ENCODE assay signal across 8 mouse cellular contexts in the genomic region with DNA sequence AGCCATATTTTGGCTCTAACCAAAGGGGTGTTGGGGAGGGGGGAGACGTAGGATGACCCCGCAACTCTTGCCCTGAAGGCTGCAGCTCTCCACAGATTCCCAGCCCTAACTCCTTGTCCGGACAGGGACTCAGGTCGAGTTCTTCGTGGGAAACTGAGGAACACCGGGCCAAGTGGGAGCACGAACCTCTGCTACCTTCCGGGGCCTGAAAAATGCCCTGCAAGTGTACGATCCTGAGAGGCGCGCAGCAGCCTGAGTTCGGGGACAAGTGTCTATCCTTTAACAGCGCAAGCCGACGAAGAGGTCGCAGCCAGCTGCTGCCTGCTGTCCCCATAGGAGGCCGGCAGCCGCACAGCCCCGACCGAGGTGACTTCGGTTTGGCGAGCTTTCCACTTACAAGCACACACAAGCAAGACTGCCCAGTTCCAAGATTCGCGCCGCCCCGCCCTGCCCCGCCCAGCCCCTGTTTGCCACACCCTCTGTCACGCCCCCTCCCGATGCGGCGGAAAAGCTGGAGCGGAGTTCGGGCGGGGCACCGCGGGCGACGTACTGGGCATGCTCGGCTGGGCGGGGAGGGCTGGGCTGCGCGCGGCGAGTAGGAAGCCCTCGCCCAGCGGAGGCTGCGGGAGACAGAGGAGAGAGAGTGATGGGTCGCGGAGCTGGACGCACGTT. TPM values are rescaled to one million over a fixed set of nuclear protein-coding genes. Genes with fewer than 3 reads are reported as not detected.
DNase-seq lines count a peak whose midpoint lies in the region; ATAC-seq lines count a peak whose summit lies in the region.

No protein-coding gene starts in this region.

- H3K27me3 ChIP-seq in hindbrain, embryonic 14.5 days (ENCODE audit: control insufficient read depth, insufficient read depth, low read length) = no peaks in the 10 kb centered on the region

- peaks cover 29% of the 10 kb centered on the region for H3K4me1 ChIP-seq in hindbrain, embryonic 14.5 days (replicated peaks; ENCODE audit: control insufficient read depth, insufficient read depth, low read length)

- DNase-seq in T-cell, adult 2 months (ENCODE audit: low spot score) = peak; percentile 91
- peak; percentile 94 to 98 for DNase-seq in cerebellum, postnatal 25 days
- DNase-seq in frontal cortex, postnatal 25 days (ENCODE audit: low spot score in 2 of 2) = peak; percentile 83 to 93
- peak; percentile 94 for DNase-seq in hindbrain, embryonic 14.5 days (ENCODE audit: low spot score)
- DNase-seq in layer of hippocampus, postnatal 25 days (ENCODE audit: extremely low spot score in 1 of 2, low spot score in 1 of 2) = peak; percentile 89 to 93
- peak; percentile 97 for DNase-seq in lung, postnatal 14 days
- peak; percentile 96 for DNase-seq in ovary, postnatal 36 days (ENCODE audit: low spot score)
- peak; percentile 96 for DNase-seq in thymus, postnatal 14 days

- under 1% methylated on average over 50 of the region's 51 CpGs for WGBS in hindbrain, embryonic 14.5 days

- peak overlapping the region; percentile 82 for H3K9ac ChIP-seq in hindbrain, embryonic 14.5 days

- H3K27ac ChIP-seq in hindbrain, embryonic 14.5 days = peak overlapping the region; percentile 83

- peak overlapping the region; percentile 91 for H3K4me2 ChIP-seq in hindbrain, embryonic 14.5 days (replicated peaks)

- H3K36me3 ChIP-seq in hindbrain, embryonic 14.5 days (replicated peaks; ENCODE audit: control insufficient read depth, insufficient read depth) = no peaks in the 10 kb centered on the region

- no peaks in the 10 kb centered on the region for H3K9me3 ChIP-seq in hindbrain, embryonic 14.5 days (ENCODE audit: control insufficient read depth, low read length)

- peak overlapping the region; percentile 84 for H3K4me3 ChIP-seq in hindbrain, embryonic 14.5 days (replicated peaks; ENCODE audit: low read length)

- peak; percentile 94 for ATAC-seq in hindbrain, embryonic 14.5 days (ENCODE audit: low FRiP score)

RNA-seq across cellular contexts. Expression of a gene that starts 1.6 kb away (rescaled TPM):
- polyA plus RNA-seq in hindbrain, embryonic 14.5 days (2014; fragmentation: Nextera tagmentation; extraction: Ambion mirVana) = not detected in 2 replicates
- 1 to 10 TPM; 2.5 to 3.1 TPM for total RNA-seq in layer of hippocampus, postnatal 25 days (2021)

RNA-seq across cellular contexts. Expression of a gene that starts 2.7 kb away (rescaled TPM):
- polyA plus RNA-seq in hindbrain, embryonic 14.5 days (2014; fragmentation: Nextera tagmentation; extraction: Ambion mirVana) = 12.4 and 13.1 TPM in 2 replicates
- 10 to 100 TPM; 43.2 to 46.5 TPM for total RNA-seq in layer of hippocampus, postnatal 25 days (2021)

Comparison
In these comparisons a context has a peak if more than half of its experiments do, and no peak if none do; other contexts are left out.
1. Peak in every context shown above with its lines: DNase-seq, ATAC-seq, H3K4me3 ChIP-seq and H3K27ac ChIP-seq.